Mouse (Mus musculus): ENCODE results near the gene Snrnp48. TPM values are rescaled to one million over a fixed set of nuclear protein-coding genes. Genes with fewer than 3 reads are reported as not detected.

Gene Snrnp48
- total RNA-seq, 1 experiment = 74.8 TPM

- no peak for DNase-seq (ENCODE audit: low read depth, low spot score)
- no peaks in the 10 kb centered on the region for H3K9me3 ChIP-seq (ENCODE audit: control insufficient read depth, insufficient read depth, low read depth, low read length)
- no peak overlapping the region for H3K4me3 ChIP-seq (ENCODE audit: insufficient read depth in 1 of 2, low read depth in 1 of 2, low read length in 2 of 2, poor library complexity in 1 of 2, severe bottlenecking in 1 of 2)
- no peak for TF ChIP-seq CHD2 (IDR thresholded peaks at IDR 0.05; ENCODE audit: low read depth, low read length)
- no peak for TF ChIP-seq ZC3H11A (IDR thresholded peaks at IDR 0.05; ENCODE audit: borderline replicate concordance, low read depth, low read length)
- no peak for TF ChIP-seq HCFC1 (IDR thresholded peaks at IDR 0.05; ENCODE audit: borderline replicate concordance, insufficient read depth, low read length)
- no peak for TF ChIP-seq ZNF384 (IDR thresholded peaks at IDR 0.05; ENCODE audit: low read depth, low read length)
- no peak for TF ChIP-seq MAFK (IDR thresholded peaks at IDR 0.05; ENCODE audit: insufficient read depth, low read depth, low read length)
- in situ Hi-C loops (cut with MboI; ENCODE audit: low sequenced_read_pairs in 2 of 2, unreplicated experiment in 2 of 2) = no loop called here
- H3K27ac ChIP-seq (ENCODE audit: insufficient read depth, low read depth, low read length, poor library complexity, severe bottlenecking) = no peak overlapping the region
- no peaks in the 10 kb centered on the region for H3K4me1 ChIP-seq (ENCODE audit: control insufficient read depth in 2 of 2, insufficient read depth in 2 of 2, low read length in 2 of 2, poor library complexity in 1 of 2)
- H3K36me3 ChIP-seq (ENCODE audit: control insufficient read depth, insufficient read depth, low read length, poor library complexity, severe bottlenecking) = no peaks in the 10 kb centered on the region
- no peak overlapping the region for H3K9ac ChIP-seq (ENCODE audit: insufficient read depth, low read depth, low read length, poor library complexity, severe bottlenecking)
Observed at GRCm38 (mm10) chr13:38258901-38259300, 54.2 kb downstream of the Snrnp48 start.

GRCm38 (mm10) chr13:38269055-38269692 lies 64.4 kb downstream of the Snrnp48 start:
- no peak overlapping the region for H3K27ac ChIP-seq (ENCODE audit: insufficient read depth, low read depth, low read length, poor library complexity, severe bottlenecking)
- H3K9me3 ChIP-seq (ENCODE audit: control insufficient read depth, insufficient read depth, low read depth, low read length) = no peaks in the 10 kb centered on the region
- H3K36me3 ChIP-seq (ENCODE audit: control insufficient read depth, insufficient read depth, low read length, poor library complexity, severe bottlenecking) = no peaks in the 10 kb centered on the region
- no peak overlapping the region for H3K4me3 ChIP-seq (ENCODE audit: insufficient read depth in 1 of 2, low read depth in 1 of 2, low read length in 2 of 2, poor library complexity in 1 of 2, severe bottlenecking in 1 of 2)
- no peak for DNase-seq (ENCODE audit: low read depth, low spot score)
- no peak overlapping the region for H3K9ac ChIP-seq (ENCODE audit: insufficient read depth, low read depth, low read length, poor library complexity, severe bottlenecking)
- H3K4me1 ChIP-seq (ENCODE audit: control insufficient read depth in 2 of 2, insufficient read depth in 2 of 2, low read length in 2 of 2, poor library complexity in 1 of 2) = 0 out of 4 replicates have a peak, but pooled peaks cover 0 to 2% of the 10 kb centered on the region in 2 experiments
- in situ Hi-C loops (cut with MboI; ENCODE audit: low sequenced_read_pairs in 2 of 2, unreplicated experiment in 2 of 2) = no loop called here
- TF ChIP-seq MAFK (IDR thresholded peaks at IDR 0.05; ENCODE audit: insufficient read depth, low read depth, low read length) (no peak), ZC3H11A (IDR thresholded peaks at IDR 0.05; ENCODE audit: borderline replicate concordance, low read depth, low read length) (no peak), HCFC1 (IDR thresholded peaks at IDR 0.05; ENCODE audit: borderline replicate concordance, insufficient read depth, low read length) (no peak), CHD2 (IDR thresholded peaks at IDR 0.05; ENCODE audit: low read depth, low read length) (no peak), ZNF384 (IDR thresholded peaks at IDR 0.05; ENCODE audit: low read depth, low read length) (no peak)

- Histone ChIP-seq H3K9ac (ENCODE audit: insufficient read depth, low read depth, low read length, poor library complexity, severe bottlenecking) (no peak overlapping the region), H3K27ac (ENCODE audit: insufficient read depth, low read depth, low read length, poor library complexity, severe bottlenecking) (no peak overlapping the region), H3K9me3 (ENCODE audit: control insufficient read depth, insufficient read depth, low read depth, low read length) (no peaks in the 10 kb centered on the region), H3K4me3 (ENCODE audit: insufficient read depth in 1 of 2, low read depth in 1 of 2, low read length in 2 of 2, poor library complexity in 1 of 2, severe bottlenecking in 1 of 2) (no peak overlapping the region), H3K4me1 (ENCODE audit: control insufficient read depth in 2 of 2, insufficient read depth in 2 of 2, low read length in 2 of 2, poor library complexity in 1 of 2) (no peaks in the 10 kb centered on the region), H3K36me3 (ENCODE audit: control insufficient read depth, insufficient read depth, low read length, poor library complexity, severe bottlenecking) (no peaks in the 10 kb centered on the region)
- no peak for TF ChIP-seq ZNF384 (IDR thresholded peaks at IDR 0.05; ENCODE audit: low read depth, low read length)
- TF ChIP-seq HCFC1 (IDR thresholded peaks at IDR 0.05; ENCODE audit: borderline replicate concordance, insufficient read depth, low read length) = no peak
- TF ChIP-seq CHD2 (IDR thresholded peaks at IDR 0.05; ENCODE audit: low read depth, low read length) = no peak
- TF ChIP-seq ZC3H11A (IDR thresholded peaks at IDR 0.05; ENCODE audit: borderline replicate concordance, low read depth, low read length) = no peak
- TF ChIP-seq MAFK (IDR thresholded peaks at IDR 0.05; ENCODE audit: insufficient read depth, low read depth, low read length) = no peak
- in situ Hi-C loops (cut with MboI; ENCODE audit: low sequenced_read_pairs in 2 of 2, unreplicated experiment in 2 of 2) = no loop called here
- no peak for DNase-seq (ENCODE audit: low read depth, low spot score)
Observed at GRCm38 (mm10) chr13:38272624-38273023, 67.9 kb downstream of the Snrnp48 start.

Other genes starting within 250 kb of the Snrnp48 start
- gene Ssr1, start 210.7 kb upstream of the Snrnp48 start, total RNA-seq (2012; rRNA removed) = 71.3 and 82.0 TPM in 2 replicates
- gene Riok1, start 167.9 kb upstream of the Snrnp48 start, total RNA-seq (2012; rRNA removed) = 40.4 and 44.7 TPM in 2 replicates
- 0.48 and 0.54 TPM in 2 replicates for gene Cage1, start 167.9 kb upstream of the Snrnp48 start, total RNA-seq (2012; rRNA removed)
- gene Dsp, start 53.6 kb upstream of the Snrnp48 start, total RNA-seq (2012; rRNA removed) = 29.4 and 29.9 TPM in 2 replicates
- gene Bmp6, start 140.2 kb downstream of the Snrnp48 start, total RNA-seq (2012; rRNA removed) = 1.8 and 2.1 TPM in 2 replicates